Mouse (Mus musculus) E14TG2a.4 (cell line): Measurements from ENCODE around the gene C130050O18Rik.

Experiments used
- H3K27me3 ChIP-seq: 2 replicates; pipeline ENCODE4 v1.6.1; 2014; ENCODE audit warnings: low read length, control low read depth; ENCODE audit not compliant: insufficient read depth
- H3K36me3 ChIP-seq: 2 replicates; pipeline ENCODE4 v1.6.1; 2014; ENCODE audit warnings: low read length, control low read depth; ENCODE audit not compliant: insufficient read depth
- H3K4me1 ChIP-seq: replicated peaks from 2 replicates; pipeline ENCODE4 v1.6.1; 2014; ENCODE audit warnings: low read depth, low read length, control low read depth
- H3K4me3 ChIP-seq: replicated peaks from 2 replicates; pipeline ENCODE4 v1.5.1; 2014; ENCODE audit warnings: mild to moderate bottlenecking, low read length
- H3K9me3 ChIP-seq: 2 replicates; pipeline ENCODE4 v1.6.1; 2014; ENCODE audit warnings: low read length, control low read depth
- CTCF ChIP-seq: conservative IDR thresholded peaks from 2 replicates; pipeline ENCODE4 v1.5.1; 2014; ENCODE audit warnings: low read length
- NANOG ChIP-seq: IDR thresholded peaks from 2 replicates; pipeline ENCODE4 v1.6.1; 2014; ENCODE audit warnings: borderline replicate concordance, low read length, mixed read lengths
- POU5F1 ChIP-seq: IDR thresholded peaks from 2 replicates; pipeline ENCODE4 v1.6.1; 2014; ENCODE audit warnings: low read length, borderline replicate concordance

Gene C130050O18Rik

GRCm38 (mm10) chr5:139464874-139465273 lies 59.8 kb downstream of the C130050O18Rik start:
- TF ChIP-seq POU5F1 (no peak), CTCF (no peak), NANOG (no peak)
- no peaks in the 10 kb centered on the region for H3K36me3 ChIP-seq
- no peak overlapping the region for H3K4me3 ChIP-seq
- peaks cover 7% of the 10 kb centered on the region for H3K4me1 ChIP-seq
- H3K27me3 ChIP-seq: peaks cover 14% of the 10 kb centered on the region; the same call in 1 of the 2 replicates
- no peaks in the 10 kb centered on the region for H3K9me3 ChIP-seq
